Mouse (Mus musculus) heart, embryonic 11.5 days (tissue): ENCODE measurements around the gene Tgfb1i1. TPM values are rescaled to one million over a fixed set of nuclear protein-coding genes. Genes with fewer than 3 reads are reported as not detected.

Experiments used
- ATAC-seq: fragments of 200-750 bp; cut with Nextera tagmentation; replicated peaks from 2 replicates; pipeline ENCODE4 v1.8.0; 2017; ENCODE audit warnings: moderate library complexity; ENCODE audit not compliant: insufficient number of reproducible peaks, low FRiP score, low TSS enrichment
- H3K27ac ChIP-seq: fragments of 300-500 bp; sonication (generic); 2 replicates; pipeline ENCODE4 v1.5.1; 2014; ENCODE audit warnings: mild to moderate bottlenecking, low read depth, low read length
- H3K27me3 ChIP-seq: fragments of 300-500 bp; sonication (generic); 2 replicates; pipeline ENCODE4 v1.6.1; 2014; ENCODE audit warnings: mild to moderate bottlenecking, low read length, mixed read lengths; ENCODE audit not compliant: control insufficient read depth, insufficient read depth
- H3K36me3 ChIP-seq: fragments of 300-500 bp; sonication (generic); 2 replicates; pipeline ENCODE4 v1.6.1; 2014; ENCODE audit warnings: mild to moderate bottlenecking, low read length, moderate library complexity, mixed read lengths; ENCODE audit not compliant: control insufficient read depth, insufficient read depth
- H3K4me1 ChIP-seq: fragments of 300-500 bp; sonication (generic); 2 replicates; pipeline ENCODE4 v1.6.1; 2014; ENCODE audit warnings: low read length; ENCODE audit not compliant: control insufficient read depth, insufficient read depth
- H3K4me2 ChIP-seq: fragments of 300-500 bp; sonication (generic); 2 replicates; pipeline ENCODE4 v1.6.1; 2014; ENCODE audit warnings: mild to moderate bottlenecking, moderate library complexity
- H3K4me3 ChIP-seq: fragments of 300-500 bp; sonication (generic); 2 replicates; pipeline ENCODE4 v1.5.1; 2014; ENCODE audit warnings: low read depth, low read length
- H3K9ac ChIP-seq: fragments of 300-500 bp; sonication (generic); 2 replicates; pipeline ENCODE4 v1.6.1; 2014; ENCODE audit warnings: mild to moderate bottlenecking, low read depth, low read length, moderate library complexity
- H3K9me3 ChIP-seq: fragments of 300-500 bp; sonication (generic); replicated peaks from 2 replicates; pipeline ENCODE4 v1.6.1; 2016; ENCODE audit warnings: low read length; ENCODE audit not compliant: control insufficient read depth
- WGBS: fragments of 180-500 bp; shearing (Covaris S2); extraction: QIAGEN DNeasy Blood & Tissue Kit; methylation state at CpG from one replicate; pipeline ENCODE4 v1.1.7; 2014; ENCODE audit not compliant: insufficient replicate concordance; 5-methylcytosine and 5-hydroxymethylcytosine counted together
- polyA plus RNA-seq: library from polyadenylated mRNA; unstranded; fragments of >200 nt; fragmentation: Nextera tagmentation; extraction: Ambion mirVana; gene quantifications from 2 replicates; pipeline ENCODE4 v1.2.1, GENCODE M21; 2014

Tgfb1i1 gene
- polyA plus RNA-seq, 1 experiment from 2014 or later = 168 TPM

- Histone ChIP-seq H3K36me3 (peaks cover 10% of the 10 kb centered on the region; the same call in 1 of the 2 replicates), H3K27me3 (no peaks in the 10 kb centered on the region), H3K9me3 (no peaks in the 10 kb centered on the region), H3K9ac (no peak overlapping the region), H3K27ac (no peak overlapping the region), H3K4me1 (0 out of 2 replicates have a peak, but pooled peaks cover 4% of the 10 kb centered on the region), H3K4me3 (no peak overlapping the region), H3K4me2 (no peak overlapping the region)
- WGBS = 80% methylated on average over 7 of the region's 7 CpGs
- no peak for ATAC-seq
Observed at GRCm38 (mm10) chr7:128267813-128268212, 21.2 kb downstream of the Tgfb1i1 start.

GRCm38 (mm10) chr7:128270431-128270850 is 23.8 kb downstream of the Tgfb1i1 start:
- peaks cover 19% of the 10 kb centered on the region for H3K36me3 ChIP-seq
- H3K9ac ChIP-seq = no peak overlapping the region
- H3K27me3 ChIP-seq = no peaks in the 10 kb centered on the region
- H3K4me1 ChIP-seq = 0 out of 2 replicates have a peak, but pooled peaks cover 4% of the 10 kb centered on the region
- H3K9me3 ChIP-seq = no peaks in the 10 kb centered on the region
- WGBS = 24% methylated on average over 13 of the region's 13 CpGs
- H3K27ac ChIP-seq = no peak overlapping the region
- H3K4me3 ChIP-seq = no peak overlapping the region
- H3K4me2 ChIP-seq = peak overlapping the region; percentile 20
- ATAC-seq = peak; percentile 90

GRCm38 (mm10) chr7:128271496-128271895 is 24.9 kb downstream of the Tgfb1i1 start:
- Histone ChIP-seq H3K36me3 (peaks cover 24% of the 10 kb centered on the region), H3K4me1 (0 out of 2 replicates have a peak, but pooled peaks cover 4% of the 10 kb centered on the region), H3K4me3 (no peak overlapping the region), H3K27ac (no peak overlapping the region), H3K27me3 (no peaks in the 10 kb centered on the region), H3K9ac (no peak overlapping the region), H3K9me3 (no peaks in the 10 kb centered on the region), H3K4me2 (no peak overlapping the region)
- ATAC-seq = no peak
- 88% methylated on average over 9 of the region's 9 CpGs for WGBS

- no peak for ATAC-seq
- H3K27ac ChIP-seq = no peak overlapping the region
- peaks cover 25% of the 10 kb centered on the region for H3K36me3 ChIP-seq
- H3K4me3 ChIP-seq = no peak overlapping the region
- WGBS = 87% methylated on average over 6 of the region's 6 CpGs
- no peaks in the 10 kb centered on the region for H3K4me1 ChIP-seq
- no peaks in the 10 kb centered on the region for H3K27me3 ChIP-seq
- no peak overlapping the region for H3K9ac ChIP-seq
- no peak overlapping the region for H3K4me2 ChIP-seq
- H3K9me3 ChIP-seq = no peaks in the 10 kb centered on the region
Observed at GRCm38 (mm10) chr7:128276051-128276450, 29.4 kb downstream of the Tgfb1i1 start.

GRCm38 (mm10) chr7:128279750-128280149 is 33.1 kb downstream of the Tgfb1i1 start:
- 92% methylated on average over 4 of the region's 4 CpGs for WGBS
- Histone ChIP-seq H3K36me3 (peaks cover 6% of the 10 kb centered on the region; the same call in 1 of the 2 replicates), H3K4me3 (no peak overlapping the region), H3K4me1 (peaks cover 13% of the 10 kb centered on the region), H3K4me2 (no peak overlapping the region), H3K9me3 (no peaks in the 10 kb centered on the region), H3K9ac (no peak overlapping the region), H3K27ac (no peak overlapping the region), H3K27me3 (no peaks in the 10 kb centered on the region)
- ATAC-seq = no peak

GRCm38 (mm10) chr7:128281765-128282164 is 35.2 kb downstream of the Tgfb1i1 start:
- Histone ChIP-seq H3K4me3 (no peak overlapping the region), H3K4me1 (peaks cover 13% of the 10 kb centered on the region), H3K9me3 (no peaks in the 10 kb centered on the region), H3K9ac (no peak overlapping the region), H3K27me3 (no peaks in the 10 kb centered on the region), H3K27ac (no peak overlapping the region), H3K4me2 (no peak overlapping the region), H3K36me3 (no peaks in the 10 kb centered on the region)
- 77% methylated on average over 11 of the region's 11 CpGs for WGBS
- ATAC-seq = no peak

GRCm38 (mm10) chr7:128282532-128283244 is 36.1 kb downstream of the Tgfb1i1 start:
- Histone ChIP-seq H3K9me3 (no peaks in the 10 kb centered on the region), H3K36me3 (peaks cover 4% of the 10 kb centered on the region; the same call in 1 of the 2 replicates), H3K27ac (no peak overlapping the region), H3K4me2 (no peak overlapping the region), H3K27me3 (no peaks in the 10 kb centered on the region), H3K4me1 (peaks cover 13% of the 10 kb centered on the region), H3K9ac (no peak overlapping the region), H3K4me3 (no peak overlapping the region)
- no peak for ATAC-seq
- WGBS = 24% methylated on average over 7 of the region's 7 CpGs

GRCm38 (mm10) chr7:128284047-128284446 is 37.4 kb downstream of the Tgfb1i1 start:
- no peak overlapping the region for H3K9ac ChIP-seq
- peaks cover 6% of the 10 kb centered on the region; the same call in 1 of the 2 replicates for H3K36me3 ChIP-seq
- H3K27me3 ChIP-seq = no peaks in the 10 kb centered on the region
- no peaks in the 10 kb centered on the region for H3K9me3 ChIP-seq
- no peak for ATAC-seq
- no peak overlapping the region for H3K4me3 ChIP-seq
- no peak overlapping the region for H3K4me2 ChIP-seq
- peaks cover 24% of the 10 kb centered on the region for H3K4me1 ChIP-seq
- H3K27ac ChIP-seq = no peak overlapping the region
- WGBS = 62% methylated on average over 5 of the region's 5 CpGs

- Histone ChIP-seq H3K36me3 (peaks cover 6% of the 10 kb centered on the region; the same call in 1 of the 2 replicates), H3K9ac (no peak overlapping the region), H3K4me2 (no peak overlapping the region), H3K27me3 (no peaks in the 10 kb centered on the region), H3K4me3 (no peak overlapping the region), H3K27ac (no peak overlapping the region), H3K4me1 (peaks cover 30% of the 10 kb centered on the region), H3K9me3 (no peaks in the 10 kb centered on the region)
- 84% methylated on average over 8 of the region's 8 CpGs for WGBS
- ATAC-seq = no peak
Observed at GRCm38 (mm10) chr7:128285060-128285459, 38.4 kb downstream of the Tgfb1i1 start.
